Mouse (Mus musculus): ENCODE measurements around the gene Retnlg.
"Not testable (repeated sequence)": the region's sequence is repeated elsewhere in the genome, so short reads cannot be mapped to it uniquely, and the experiment has no call there.

The Retnlg gene

GRCm38 (mm10) chr16:48872321-48872720 is at the start of gene Retnlg:
Gene Retnlg (plus strand): TSS chr16:48872621.
- no peak for DNase-seq (ENCODE audit: low spot score)

- no peak for DNase-seq (ENCODE audit: low spot score)
These were observed 45.9 kb upstream of the Retnlg start for GRCm38 (mm10) chr16:48826474-48826873.

GRCm38 (mm10) chr16:48827625-48828024 is 44.8 kb upstream of the Retnlg start:
- DNase-seq (ENCODE audit: low spot score): no peak

- DNase-seq (ENCODE audit: low spot score): no peak
These were observed 43.4 kb upstream of the Retnlg start for GRCm38 (mm10) chr16:48829060-48829459.

- no peak for DNase-seq (ENCODE audit: low spot score)
These were observed 40.4 kb upstream of the Retnlg start for GRCm38 (mm10) chr16:48832055-48832454.

GRCm38 (mm10) chr16:48833626-48834025 is 38.8 kb upstream of the Retnlg start:
- DNase-seq (ENCODE audit: low spot score): not testable (repeated sequence)

GRCm38 (mm10) chr16:48842266-48842665 is 30.2 kb upstream of the Retnlg start, which contains the start of gene Retnla:
Gene Retnla (plus strand): TSS chr16:48842551.
- no peak for DNase-seq (ENCODE audit: low spot score)

GRCm38 (mm10) chr16:48843671-48844386 is 28.6 kb upstream of the Retnlg start:
- no peak for DNase-seq (ENCODE audit: low spot score)

- DNase-seq (ENCODE audit: low spot score): not testable (repeated sequence)
These were observed 7.4 kb upstream of the Retnlg start for GRCm38 (mm10) chr16:48865004-48865403.

GRCm38 (mm10) chr16:48867690-48868089 is 4.7 kb upstream of the Retnlg start:
- no peak for DNase-seq (ENCODE audit: low spot score)

GRCm38 (mm10) chr16:48868663-48869062 is 3.8 kb upstream of the Retnlg start:
- no peak for DNase-seq (ENCODE audit: low spot score)

GRCm38 (mm10) chr16:48869671-48870070 is 2.8 kb upstream of the Retnlg start:
- DNase-seq (ENCODE audit: low spot score): no peak

GRCm38 (mm10) chr16:48871754-48872153 is 667 bp upstream of the Retnlg start:
- no peak for DNase-seq (ENCODE audit: low spot score)

- DNase-seq (ENCODE audit: low spot score): no peak
These were observed 18.3 kb downstream of the Retnlg start for GRCm38 (mm10) chr16:48890733-48891132.

GRCm38 (mm10) chr16:48899868-48900267 is 27.4 kb downstream of the Retnlg start:
- DNase-seq (ENCODE audit: low spot score): no peak

GRCm38 (mm10) chr16:48911184-48911583 is 38.8 kb downstream of the Retnlg start:
- no peak for DNase-seq (ENCODE audit: low spot score)

GRCm38 (mm10) chr16:48913206-48913605 is 40.8 kb downstream of the Retnlg start:
- no peak for DNase-seq (ENCODE audit: low spot score)

- no peak for DNase-seq (ENCODE audit: low spot score)
These were observed 51.3 kb downstream of the Retnlg start for GRCm38 (mm10) chr16:48923724-48924123.

All from ovary, postnatal 14 days (tissue).